Mouse (Mus musculus): Measurements from ENCODE around the gene Pramef20.
"Not testable (repeated sequence)": the region's sequence is repeated elsewhere in the genome, so short reads cannot be mapped to it uniquely, and the experiment has no call there.

Gene Pramef20

GRCm38 (mm10) chr4:144377911-144378310 lies at the start of gene Pramef20:
Pramef20 (minus strand) TSS chr4:144377933.
- DNase-seq, result no peak

- no peak for DNase-seq
Observed at GRCm38 (mm10) chr4:144424590-144424989, 46.9 kb upstream of the Pramef20 start.

GRCm38 (mm10) chr4:144420644-144421043 lies 42.9 kb upstream of the Pramef20 start:
- DNase-seq, result no peak

GRCm38 (mm10) chr4:144408290-144408689 lies 30.6 kb upstream of the Pramef20 start, which contains the start of gene Pramef12:
Pramef12 (minus strand) TSS chr4:144408464.
- no peak for DNase-seq

GRCm38 (mm10) chr4:144406261-144406660 lies 28.5 kb upstream of the Pramef20 start:
- no peak for DNase-seq

GRCm38 (mm10) chr4:144404456-144405086 lies 26.8 kb upstream of the Pramef20 start:
- DNase-seq, result no peak

GRCm38 (mm10) chr4:144402712-144403111 lies 25.0 kb upstream of the Pramef20 start:
- no peak for DNase-seq

GRCm38 (mm10) chr4:144396316-144396715 lies 18.6 kb upstream of the Pramef20 start:
- no peak for DNase-seq

GRCm38 (mm10) chr4:144357642-144358041 lies 20.1 kb downstream of the Pramef20 start, which contains the start of gene Gm13119:
Gm13119 (plus strand) TSS chr4:144357942.
- DNase-seq, result not testable (repeated sequence)

- not testable (repeated sequence) for DNase-seq
Observed at GRCm38 (mm10) chr4:144335856-144336255, 41.9 kb downstream of the Pramef20 start.

GRCm38 (mm10) chr4:144329949-144330348 lies 47.8 kb downstream of the Pramef20 start, which contains the start of gene Gm13128:
Gm13128 (plus strand) TSS chr4:144330249.
- DNase-seq, result not testable (repeated sequence)

Data from right cerebral cortex, postnatal 14 days (tissue).